Mouse (Mus musculus) kidney, postnatal 14 days (tissue): ENCODE measurements around the gene Tmem104.

Experiments used
- DNase-seq: peaks from one replicate; pipeline ENCODE4 v3.0.0; 2022; ENCODE audit warnings: mixed read lengths

Gene Tmem104

DNA sequence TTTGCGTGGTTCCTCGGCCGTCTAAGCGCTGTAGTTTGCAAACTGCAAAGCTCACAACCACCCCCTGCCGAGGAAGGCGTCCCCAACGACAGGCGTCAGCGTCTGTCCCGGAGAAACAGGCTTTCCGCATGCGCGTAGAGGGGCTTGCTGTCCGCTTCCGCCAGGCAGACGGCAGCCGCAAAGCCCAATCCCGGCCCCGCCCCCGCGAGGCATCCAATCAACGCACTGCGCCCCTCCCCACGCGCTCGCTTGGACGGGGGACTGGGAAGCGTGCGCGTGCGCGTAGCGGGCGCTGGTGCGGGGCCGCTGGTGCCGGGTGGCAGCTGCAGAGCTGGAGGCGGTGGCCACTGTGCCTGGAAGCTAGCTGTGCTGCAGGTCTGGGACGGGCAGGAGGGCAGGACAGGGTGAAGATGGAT lies at the start of gene Tmem104:
Tmem104 (plus strand) TSS at position 264 of the 416 bp plus-strand sequence.
- DNase-seq = peak; percentile 100

- no peak for DNase-seq
Observed at GRCm38 (mm10) chr11:115138597-115139262, 48.6 kb upstream of the Tmem104 start.

DNA sequence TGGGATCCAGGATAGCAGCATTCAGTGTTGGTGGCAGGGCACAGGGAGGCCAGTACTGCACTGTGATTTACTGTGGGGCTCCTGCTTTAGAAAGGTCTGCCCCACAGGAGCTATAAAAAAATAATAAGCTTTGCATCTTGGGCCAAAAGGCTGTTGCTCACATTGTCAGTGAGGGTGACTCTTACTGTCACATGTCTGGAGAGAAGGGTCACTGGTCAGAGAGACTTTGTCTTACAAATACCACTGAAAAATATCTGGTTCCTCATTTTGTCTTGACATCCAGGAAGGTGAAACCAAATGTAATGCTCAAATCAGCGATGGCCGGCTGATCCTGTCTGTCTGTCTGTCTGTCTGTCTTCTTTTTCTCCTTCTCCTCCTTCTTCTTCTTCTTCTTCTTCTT lies 45.3 kb upstream of the Tmem104 start:
- no peak for DNase-seq

DNA sequence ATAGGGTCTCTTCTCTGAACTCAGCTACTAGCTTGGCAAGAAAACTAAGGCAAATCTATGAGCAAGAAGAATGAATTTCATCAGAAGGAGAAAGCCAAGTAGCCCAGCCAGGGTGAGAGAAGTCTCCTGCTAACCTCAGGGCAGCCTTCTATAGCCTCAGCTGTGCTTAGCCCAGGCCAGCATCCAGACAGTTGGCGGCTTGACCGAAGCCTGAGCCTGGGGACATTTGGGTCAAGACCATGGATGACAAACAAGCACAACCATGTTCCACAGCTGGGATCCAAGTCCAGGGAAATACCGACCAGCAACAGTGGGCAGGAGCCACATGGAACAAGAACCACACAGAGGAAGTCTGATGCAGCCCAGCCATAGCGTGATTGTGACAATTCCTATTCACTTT lies 39.5 kb upstream of the Tmem104 start:
- no peak for DNase-seq

GRCm38 (mm10) chr11:115150741-115151254 lies 36.5 kb upstream of the Tmem104 start:
- DNase-seq = no peak

GRCm38 (mm10) chr11:115151755-115152429 lies 35.4 kb upstream of the Tmem104 start:
- peak; percentile 80 for DNase-seq

DNA sequence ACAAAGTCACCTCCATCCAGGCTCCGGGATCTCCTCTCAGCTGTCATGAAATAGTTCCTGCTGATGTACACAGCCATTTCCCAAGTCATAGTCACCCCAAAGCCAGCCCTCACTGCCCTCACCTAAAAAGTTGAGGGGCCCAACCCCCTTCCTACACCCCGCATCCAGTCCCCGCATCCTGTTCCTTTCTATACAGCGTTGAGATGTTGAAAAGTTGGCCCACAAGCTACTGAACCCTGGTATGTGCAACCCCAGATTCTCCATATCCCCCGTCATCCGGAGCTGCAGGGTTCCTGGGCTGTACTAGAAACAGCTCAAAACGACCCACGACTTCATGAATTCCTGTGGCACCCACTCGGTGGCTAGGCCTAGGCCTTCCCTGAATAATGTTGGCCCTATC lies 34.2 kb upstream of the Tmem104 start:
- DNase-seq = no peak

- DNase-seq = peak; percentile 84
Observed at GRCm38 (mm10) chr11:115153699-115154292, 33.5 kb upstream of the Tmem104 start.

DNA sequence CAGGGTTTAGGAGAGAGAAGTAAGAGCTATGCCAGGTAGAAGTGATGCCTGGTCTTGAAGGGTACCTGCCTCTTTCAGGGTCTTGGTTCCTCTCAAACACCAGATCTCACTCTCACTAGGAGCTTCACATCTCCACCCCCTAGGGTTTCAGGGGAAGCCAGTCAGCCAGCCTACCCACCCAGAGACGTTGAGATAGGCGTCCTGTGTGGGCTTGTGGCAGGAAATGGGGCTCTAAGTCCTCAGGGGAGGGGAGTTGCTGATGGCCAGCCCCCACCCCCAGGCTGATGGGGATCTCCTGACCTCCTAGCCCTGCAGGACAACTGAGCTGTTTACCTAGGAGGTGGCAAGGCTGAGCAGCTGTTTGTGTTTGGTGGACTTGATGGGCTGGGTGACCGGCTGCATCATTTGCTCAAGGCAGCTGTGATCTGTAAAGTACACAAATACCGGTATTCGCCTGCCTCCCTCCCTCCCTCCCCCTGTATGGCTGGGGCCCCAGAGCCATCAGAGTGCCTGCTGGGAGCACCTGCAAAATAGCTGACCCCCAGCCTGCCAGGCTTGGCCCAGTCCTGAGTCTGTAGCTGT lies 32.1 kb upstream of the Tmem104 start:
- DNase-seq = no peak

- DNase-seq = no peak
Observed at GRCm38 (mm10) chr11:115157933-115158719, 29.2 kb upstream of the Tmem104 start.

DNA sequence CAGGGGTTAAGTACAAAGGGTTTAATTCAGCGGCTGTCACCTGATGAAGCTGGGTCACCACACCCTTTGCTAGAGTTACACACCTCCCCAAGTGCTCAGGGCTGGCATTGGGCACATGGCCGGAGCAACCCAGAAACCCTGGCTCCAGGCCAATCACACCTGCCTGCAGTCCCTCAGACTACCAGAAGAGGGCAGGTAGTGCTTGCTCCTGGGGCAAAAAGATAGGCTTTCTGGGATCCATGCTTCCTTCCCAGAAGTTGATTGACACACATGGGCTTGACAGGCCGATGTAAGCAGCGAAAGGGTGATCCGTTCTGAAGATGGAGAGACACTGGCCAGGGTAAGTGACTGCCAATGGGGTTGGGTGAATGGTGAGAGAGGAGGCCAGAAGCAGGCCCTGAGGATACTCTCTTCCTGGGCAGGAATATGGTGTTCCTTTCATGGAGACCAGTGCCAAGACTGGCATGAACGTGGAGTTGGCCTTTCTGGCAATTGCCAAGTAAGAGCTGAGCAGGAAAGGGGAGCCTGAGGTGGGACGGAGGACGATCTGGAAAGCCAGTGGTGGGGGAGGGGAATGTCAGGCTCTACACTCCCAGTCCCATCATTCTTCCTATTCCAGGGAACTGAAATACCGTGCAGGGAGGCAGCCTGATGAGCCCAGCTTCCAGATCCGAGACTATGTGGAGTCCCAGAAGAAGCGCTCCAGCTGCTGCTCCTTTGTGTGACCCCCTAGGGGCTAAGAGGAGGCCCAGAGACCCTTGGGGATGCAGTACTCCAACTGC lies 27.1 kb upstream of the Tmem104 start:
- DNase-seq = peak; percentile 91

GRCm38 (mm10) chr11:115160883-115161577 lies 26.3 kb upstream of the Tmem104 start:
- DNase-seq = peak; percentile 80

- no peak for DNase-seq
Observed at GRCm38 (mm10) chr11:115161578-115162204, 25.6 kb upstream of the Tmem104 start.

- no peak for DNase-seq
Observed at GRCm38 (mm10) chr11:115162205-115162601, 25.1 kb upstream of the Tmem104 start.

GRCm38 (mm10) chr11:115162832-115163480 lies 24.3 kb upstream of the Tmem104 start, which contains the start of gene Slc9a3r1:
TSS of gene Slc9a3r1 (plus strand) at chr11:115163341.
- peak; percentile 99 for DNase-seq

DNA sequence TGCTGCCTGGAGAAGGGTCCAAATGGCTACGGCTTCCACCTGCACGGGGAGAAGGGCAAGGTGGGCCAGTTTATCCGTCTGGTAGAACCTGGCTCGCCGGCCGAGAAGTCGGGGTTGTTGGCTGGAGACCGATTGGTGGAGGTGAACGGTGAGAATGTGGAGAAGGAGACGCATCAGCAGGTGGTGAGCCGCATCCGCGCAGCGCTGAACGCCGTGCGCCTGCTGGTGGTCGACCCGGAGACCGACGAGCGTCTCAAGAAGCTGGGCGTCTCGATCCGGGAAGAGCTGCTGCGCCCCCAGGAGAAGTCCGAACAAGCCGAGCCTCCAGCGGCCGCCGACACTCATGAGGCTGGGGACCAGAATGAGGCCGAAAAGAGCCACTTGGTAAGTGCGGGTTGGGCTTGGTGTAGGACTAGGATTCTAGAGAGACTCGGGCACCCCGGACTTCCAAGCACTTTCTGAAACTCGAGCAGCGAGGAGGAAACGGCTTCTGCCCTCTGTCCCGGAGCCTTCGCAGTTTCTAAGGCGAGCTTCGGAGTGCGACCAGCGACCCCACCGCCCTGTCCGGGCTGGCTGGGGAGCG lies 23.6 kb upstream of the Tmem104 start:
- DNase-seq = peak; percentile 49

DNA sequence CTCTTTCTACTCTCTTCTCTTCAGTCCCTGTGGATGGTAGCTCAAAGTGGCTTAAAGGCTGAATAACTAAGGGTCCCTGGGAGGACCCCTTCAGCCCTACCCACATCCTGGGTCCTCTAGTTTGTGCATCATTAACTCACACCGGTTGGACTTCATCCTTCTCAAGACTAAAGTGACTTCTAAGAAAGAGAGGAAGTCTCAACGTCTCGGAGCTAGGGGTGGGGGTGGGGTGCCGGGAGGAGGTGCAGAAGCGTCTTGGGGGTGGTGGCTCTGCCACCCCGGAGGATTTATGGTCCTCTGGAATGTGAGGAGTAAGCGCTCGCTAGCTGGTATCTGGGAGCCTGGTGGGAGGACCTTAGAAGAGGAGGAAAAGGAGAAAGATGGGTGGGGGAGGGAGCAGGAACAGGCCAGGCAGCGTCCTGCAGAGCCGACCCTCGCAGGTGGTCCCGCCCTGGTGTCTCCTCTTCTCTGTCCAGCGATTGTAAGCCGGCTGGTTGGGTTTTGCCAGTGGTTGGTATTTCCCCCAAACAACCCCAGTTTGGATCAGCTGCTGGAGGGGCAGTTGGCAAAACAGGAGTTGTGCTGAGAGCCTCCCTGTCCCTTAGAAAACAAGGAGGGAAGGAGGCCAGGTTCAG lies 22.8 kb upstream of the Tmem104 start:
- DNase-seq = peak; percentile 76

DNA sequence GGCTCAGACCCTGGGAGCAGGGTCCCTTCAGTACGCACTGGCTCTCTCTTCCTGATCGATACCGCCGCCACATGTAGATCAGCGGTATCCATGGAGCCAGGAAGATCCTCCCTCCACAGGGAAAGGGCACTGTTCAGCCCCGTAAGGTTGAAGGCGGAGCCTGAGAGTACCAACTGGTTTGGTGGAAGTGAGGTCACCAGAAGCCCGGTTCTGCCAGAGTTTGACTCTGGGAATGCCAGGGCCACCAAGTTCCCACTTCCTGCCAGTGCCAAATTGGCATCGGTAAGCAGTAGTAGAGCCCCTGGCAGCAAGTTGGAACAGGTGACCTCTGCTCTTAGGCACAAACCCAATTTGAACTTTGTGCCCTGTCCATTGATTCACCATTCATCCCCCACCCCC lies 22.3 kb upstream of the Tmem104 start:
- peak; percentile 80 for DNase-seq

DNA sequence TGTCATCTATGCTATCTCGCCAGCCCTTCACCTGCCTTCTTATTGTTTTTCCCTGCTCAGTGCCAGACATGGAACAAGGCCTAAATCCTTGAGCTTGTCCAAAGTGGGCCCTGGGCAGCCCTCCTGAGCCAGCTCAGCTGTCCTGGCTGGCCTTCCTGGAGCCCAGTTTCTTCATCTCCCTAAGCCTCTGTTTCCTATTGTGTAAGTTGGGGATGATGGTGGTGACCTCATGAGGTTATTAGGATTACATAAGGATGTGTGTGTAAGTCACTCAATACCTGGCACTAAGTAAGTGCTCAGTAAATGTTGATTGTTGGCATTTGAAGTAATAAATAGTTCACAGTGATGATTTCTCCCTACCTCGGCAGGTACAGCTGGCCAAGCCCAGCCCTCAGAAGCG lies 20.5 kb upstream of the Tmem104 start:
- no peak for DNase-seq
